In genomic region chr3:139064076-139064475, GRCm38 (mm10) we compare ENCODE assay signal across 11 mouse cellular contexts.
"Had no signal": no experiment of that assay in that cellular context is flagged by ENCODE, and none has a peak within 500 bp of the region (broad histone marks: within the 10 kb centered on the region; RNA-seq: fewer than 3 reads in every experiment).

No protein-coding gene starts in this region.

- DNase-seq: kidney, adult 18-20 months; kidney, adult 9 months; kidney, postnatal 14 days; layer of hippocampus, adult 9-11 months; left cerebral cortex, postnatal 4 days; liver, postnatal 0 days; lung, postnatal 10 days; lung, postnatal 36 days; midbrain, embryonic 14.5 days; thymus, adult 18-20 months; thymus, postnatal 36 days had no signal
